Mouse (Mus musculus): ENCODE measurements at regions not wholly inside any gene's neighbourhood (a gene's known extent, or its start where the extent isn't known, plus 50 kb on each side); places are given as distances from the start of the nearest gene placed in this dataset.
"Not testable (repeated sequence)": the region's sequence is repeated elsewhere in the genome, so short reads cannot be mapped to it uniquely, and the experiment has no call there.

GRCm38 (mm10) chr10:108111398-108111797 is 50.6 kb upstream of the Ppp1r12a start:
- no peak for DNase-seq (ENCODE audit: extremely low read depth, insufficient read length, low spot score)

DNA sequence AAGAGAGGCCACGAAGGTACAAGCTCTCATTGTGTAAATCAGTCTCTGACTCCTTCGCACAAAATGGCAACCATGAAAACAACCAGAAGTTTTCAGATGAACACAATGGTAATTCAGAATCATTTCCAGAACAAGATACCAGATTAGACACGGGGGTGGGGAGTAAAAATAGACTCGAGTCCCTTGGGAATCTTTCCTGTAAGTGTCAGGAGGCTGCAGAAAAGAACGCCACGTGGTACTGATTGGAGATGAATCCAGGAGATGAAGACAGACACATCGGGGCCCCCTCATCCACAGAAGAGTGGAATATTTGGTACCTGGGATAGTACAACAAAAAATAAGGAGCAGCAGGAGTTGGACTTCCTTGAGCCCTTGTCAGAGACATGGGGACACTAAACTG is 51.1 kb upstream of the Ppp1r12a start:
- no peak for DNase-seq (ENCODE audit: extremely low read depth, insufficient read length, low spot score)

DNA sequence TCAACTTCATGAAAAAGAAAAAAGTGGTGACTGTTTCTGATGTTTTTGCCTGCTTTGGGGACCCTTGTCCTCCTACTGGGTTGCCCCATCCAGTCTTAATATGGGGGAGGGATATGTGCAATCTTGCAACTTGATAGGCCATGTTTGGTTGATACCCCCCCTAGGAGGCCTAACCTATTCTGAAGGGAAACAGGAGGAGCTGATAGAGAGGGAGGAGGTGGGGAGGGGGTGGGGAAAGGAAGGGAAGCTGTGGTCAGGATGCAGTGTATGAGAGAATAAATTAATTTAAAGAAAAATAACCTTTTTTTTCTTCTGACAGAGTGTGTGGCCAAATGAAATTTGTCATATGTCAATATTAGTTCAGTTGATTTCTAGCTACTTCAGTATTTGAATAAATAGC is 51.8 kb upstream of the Ppp1r12a start:
- DNase-seq (ENCODE audit: extremely low read depth, insufficient read length, low spot score), result no peak

DNA sequence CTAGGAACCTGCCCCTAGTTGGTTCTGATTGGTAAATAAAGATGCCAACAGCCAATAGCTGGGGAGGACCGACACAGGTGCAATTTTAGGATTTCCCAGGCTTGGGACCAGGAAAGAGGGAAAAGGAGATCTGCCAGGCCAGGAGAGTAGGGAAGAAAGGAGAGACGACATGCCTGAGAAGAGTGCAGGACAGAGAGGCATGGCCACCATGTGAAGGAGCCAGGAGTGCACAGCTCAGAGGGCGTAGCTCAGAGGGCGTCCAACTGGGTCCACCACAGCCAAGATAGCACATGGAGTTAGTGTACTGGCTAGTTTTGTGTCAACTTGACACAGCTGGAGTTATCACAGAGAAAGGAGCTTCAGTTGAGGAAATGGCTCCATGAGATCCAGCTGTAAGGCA is 53.5 kb upstream of the Ppp1r12a start:
- DNase-seq (ENCODE audit: extremely low read depth, insufficient read length, low spot score), result not testable (repeated sequence)

DNA sequence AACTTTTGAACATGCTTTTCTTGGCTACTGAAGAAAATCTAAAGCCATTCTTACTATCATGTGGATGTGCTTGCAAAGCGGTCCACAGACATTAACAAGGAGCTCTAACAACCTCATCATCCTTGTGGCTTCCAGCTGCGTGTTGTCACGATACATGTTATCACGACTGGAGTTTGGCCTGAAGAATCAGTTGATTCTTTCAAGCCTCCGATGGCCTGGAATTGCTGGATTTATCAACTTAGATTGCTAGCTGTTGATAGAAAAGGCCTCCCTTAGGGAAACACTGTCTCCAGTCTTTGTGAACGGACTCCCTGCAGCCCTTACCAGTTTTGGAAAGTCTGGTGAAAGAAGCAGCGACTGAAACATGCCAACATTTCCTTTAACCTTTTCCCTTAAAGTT is 60.5 kb upstream of the Ppp1r12a start:
- no peak for DNase-seq (ENCODE audit: extremely low read depth, insufficient read length, low spot score)

GRCm38 (mm10) chr10:108093043-108093442 is 69.0 kb upstream of the Ppp1r12a start:
- no peak for DNase-seq (ENCODE audit: extremely low read depth, insufficient read length, low spot score)

GRCm38 (mm10) chr10:108089375-108089981 is 72.5 kb upstream of the Ppp1r12a start:
- no peak for DNase-seq (ENCODE audit: extremely low read depth, insufficient read length, low spot score)

DNA sequence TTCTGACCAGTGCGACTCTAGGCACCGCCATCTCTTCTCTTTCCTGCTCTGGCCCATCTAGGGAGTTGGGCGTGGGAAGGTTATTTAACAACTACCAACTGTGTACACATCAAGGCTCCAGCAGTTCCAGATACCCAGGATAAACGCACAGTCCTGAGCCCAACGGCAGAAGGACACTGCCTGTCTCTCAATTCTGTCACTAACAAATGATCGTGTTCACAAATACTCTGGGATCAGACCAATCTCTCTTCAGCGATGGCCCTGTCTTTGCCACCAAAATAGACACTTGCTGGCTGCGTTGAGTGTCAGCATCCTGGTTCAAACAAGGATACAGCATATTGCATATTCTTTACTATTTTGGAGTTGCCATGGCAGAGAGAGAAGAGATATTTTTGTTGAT is 73.1 kb upstream of the Ppp1r12a start:
- no peak for DNase-seq (ENCODE audit: extremely low read depth, insufficient read length, low spot score)

DNA sequence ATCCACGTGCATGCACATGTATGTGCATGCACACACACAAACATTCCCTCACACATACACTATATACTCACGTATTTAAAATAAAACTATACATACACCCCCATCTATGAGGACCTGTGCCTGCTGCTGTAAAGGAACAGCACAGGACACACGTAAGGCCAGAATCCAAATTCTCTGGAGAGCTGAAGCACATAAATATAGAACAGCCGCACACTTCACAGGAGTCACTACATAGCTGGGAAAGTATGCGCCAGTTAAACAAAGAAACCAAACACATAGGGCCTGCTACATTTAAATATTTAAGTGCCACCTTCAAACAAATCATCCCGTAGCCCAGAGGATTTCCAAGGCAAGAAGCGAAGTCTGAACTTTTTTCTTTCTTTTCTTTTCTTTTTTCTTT is 73.8 kb upstream of the Ppp1r12a start:
- no peak for DNase-seq (ENCODE audit: extremely low read depth, insufficient read length, low spot score)

DNA sequence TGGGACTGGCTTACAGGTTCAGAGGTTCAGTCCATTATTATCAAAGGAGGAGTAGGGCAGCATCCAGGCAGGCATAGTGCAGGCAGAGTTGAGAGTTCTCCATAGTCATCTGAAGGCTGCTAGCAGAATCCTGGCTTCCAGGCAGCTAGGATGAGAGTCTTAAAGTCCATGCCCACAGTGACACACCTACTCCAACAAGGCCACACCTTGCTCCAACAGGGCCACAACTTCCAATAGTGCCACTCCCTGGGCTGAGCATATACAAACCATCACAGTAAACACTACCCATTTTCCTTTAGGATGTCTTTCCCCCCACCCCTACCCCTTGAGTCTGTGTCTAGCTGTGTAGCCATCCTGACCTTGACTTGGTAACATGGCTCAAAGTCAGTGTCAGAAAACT is 78.8 kb upstream of the Ppp1r12a start:
- no peak for DNase-seq (ENCODE audit: extremely low read depth, insufficient read length, low spot score)

DNA sequence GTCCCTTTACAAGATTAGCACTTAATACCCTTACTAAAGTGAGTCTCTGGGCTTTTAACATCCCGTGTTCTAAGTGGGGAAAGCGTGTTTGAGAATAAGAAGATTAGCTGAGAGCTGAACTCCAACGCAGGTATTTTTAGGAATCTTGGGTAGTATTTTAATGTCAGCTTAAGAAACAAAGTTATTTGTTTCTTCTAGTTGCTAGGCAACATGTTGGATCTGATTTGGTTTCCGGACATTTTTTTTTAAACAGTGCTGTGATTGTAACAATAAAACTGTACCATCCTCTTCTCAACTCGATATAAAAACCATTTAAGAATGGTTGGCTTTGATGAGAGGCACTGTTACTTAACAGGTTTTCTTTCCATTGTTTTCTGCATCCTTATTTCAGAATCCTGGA is 86.8 kb upstream of the Ppp1r12a start:
- no peak for DNase-seq (ENCODE audit: extremely low read depth, insufficient read length, low spot score)

DNA sequence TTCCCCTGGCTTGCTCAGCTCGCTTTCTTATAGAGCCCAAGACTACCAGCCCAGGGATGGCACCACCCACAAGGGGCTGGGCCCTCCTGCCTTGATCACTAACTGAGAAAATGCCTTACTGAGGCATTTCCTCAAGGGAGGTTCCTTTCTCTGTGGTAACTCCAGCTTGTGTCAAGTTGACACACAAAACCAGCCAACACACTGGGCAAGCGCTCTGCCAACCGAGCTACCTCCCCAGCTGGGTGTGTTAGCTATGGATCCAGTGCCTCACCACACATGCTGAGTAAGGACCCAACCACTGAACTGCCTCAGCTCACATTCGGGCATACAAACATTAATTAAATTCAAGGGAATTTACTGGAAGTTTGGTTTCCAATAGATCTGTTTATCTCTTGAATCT is 88.2 kb upstream of the Ppp1r12a start:
- DNase-seq (ENCODE audit: extremely low read depth, insufficient read length, low spot score), result no peak

- no peak for DNase-seq (ENCODE audit: extremely low read depth, insufficient read length, low spot score)
These were observed 89.8 kb upstream of the Ppp1r12a start for GRCm38 (mm10) chr10:108072211-108072610.

GRCm38 (mm10) chr10:108071424-108071823 is 90.6 kb upstream of the Ppp1r12a start:
- no peak for DNase-seq (ENCODE audit: extremely low read depth, insufficient read length, low spot score)

GRCm38 (mm10) chr10:108067723-108068122 is 94.3 kb upstream of the Ppp1r12a start:
- DNase-seq (ENCODE audit: extremely low read depth, insufficient read length, low spot score), result no peak

DNA sequence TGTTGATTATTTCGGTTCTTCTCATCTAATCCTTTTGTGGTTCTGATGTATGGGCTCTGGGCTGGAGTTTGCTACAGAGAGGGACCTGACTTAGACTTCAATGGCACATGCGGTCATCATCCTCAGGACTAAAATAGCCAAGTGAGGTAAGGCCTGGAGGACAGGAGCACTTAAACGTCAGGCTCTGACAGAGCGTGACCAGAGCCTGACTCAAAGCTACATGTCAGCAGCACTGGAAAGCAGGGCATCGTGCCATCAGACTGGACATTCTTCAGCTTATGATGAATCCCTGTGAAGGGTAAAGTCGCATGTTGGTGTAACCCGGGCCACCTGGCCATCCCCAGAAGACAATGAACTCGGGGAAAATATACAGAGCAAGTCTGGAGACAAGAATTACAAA is 95.8 kb upstream of the Ppp1r12a start:
- no peak for DNase-seq (ENCODE audit: extremely low read depth, insufficient read length, low spot score)

DNA sequence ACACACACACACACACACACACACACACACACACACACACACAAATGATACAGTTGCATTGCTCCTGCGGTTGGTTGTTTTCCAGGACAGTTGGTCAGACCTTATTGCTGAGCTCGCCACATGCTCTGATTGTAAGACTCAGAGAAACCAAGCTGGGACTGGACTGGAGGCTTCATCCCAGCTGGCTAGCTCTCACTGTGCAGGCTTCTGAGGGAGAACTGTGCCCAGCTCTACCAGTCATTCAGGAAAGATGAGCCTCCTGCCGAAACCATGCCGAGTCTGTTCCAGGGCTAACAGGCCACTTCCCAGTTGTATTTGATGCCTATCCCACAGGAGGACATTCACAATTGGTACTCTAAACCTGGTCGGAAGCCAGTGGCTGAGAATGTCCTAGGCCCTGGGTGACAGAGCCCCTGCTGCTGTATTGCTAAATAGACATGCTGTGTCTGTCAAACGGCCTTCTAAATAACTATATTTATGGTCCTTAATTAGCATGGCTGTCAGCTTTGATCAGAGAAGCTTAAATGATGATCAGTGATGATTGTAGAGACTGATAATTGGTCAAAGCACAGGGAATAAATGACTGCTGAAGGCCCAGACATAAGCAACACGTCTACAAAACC is 100.1 kb upstream of the Ppp1r12a start:
- no peak for DNase-seq (ENCODE audit: extremely low read depth, insufficient read length, low spot score)

GRCm38 (mm10) chr10:108060554-108060953 is 101.4 kb upstream of the Ppp1r12a start:
- DNase-seq (ENCODE audit: extremely low read depth, insufficient read length, low spot score), result no peak

GRCm38 (mm10) chr10:108051637-108052036 is 110.4 kb upstream of the Ppp1r12a start:
- DNase-seq (ENCODE audit: extremely low read depth, insufficient read length, low spot score), result no peak

DNA sequence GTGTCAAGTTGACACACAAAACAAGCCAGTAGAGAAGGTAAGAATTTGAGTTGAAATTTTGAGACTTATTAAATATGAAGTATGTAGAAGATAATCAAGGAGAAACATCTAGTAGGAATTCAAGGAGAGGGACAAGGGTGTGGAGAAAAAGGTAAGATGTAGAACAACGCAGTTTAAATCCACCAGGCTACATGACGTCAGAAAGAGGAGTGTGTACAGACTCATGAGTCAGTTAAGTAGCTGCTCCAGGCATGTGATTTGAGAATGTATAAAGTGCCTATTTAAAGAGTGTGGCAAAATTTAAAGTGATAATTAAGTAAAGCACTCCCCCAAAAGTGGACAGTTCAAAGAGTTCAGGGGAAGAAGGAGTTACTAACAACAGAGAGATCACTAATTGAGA is 113.6 kb upstream of the Ppp1r12a start:
- no peak for DNase-seq (ENCODE audit: extremely low read depth, insufficient read length, low spot score)

- no peak for DNase-seq (ENCODE audit: extremely low read depth, insufficient read length, low spot score)
These were observed 118.5 kb upstream of the Ppp1r12a start for GRCm38 (mm10) chr10:108043519-108043918.

DNA sequence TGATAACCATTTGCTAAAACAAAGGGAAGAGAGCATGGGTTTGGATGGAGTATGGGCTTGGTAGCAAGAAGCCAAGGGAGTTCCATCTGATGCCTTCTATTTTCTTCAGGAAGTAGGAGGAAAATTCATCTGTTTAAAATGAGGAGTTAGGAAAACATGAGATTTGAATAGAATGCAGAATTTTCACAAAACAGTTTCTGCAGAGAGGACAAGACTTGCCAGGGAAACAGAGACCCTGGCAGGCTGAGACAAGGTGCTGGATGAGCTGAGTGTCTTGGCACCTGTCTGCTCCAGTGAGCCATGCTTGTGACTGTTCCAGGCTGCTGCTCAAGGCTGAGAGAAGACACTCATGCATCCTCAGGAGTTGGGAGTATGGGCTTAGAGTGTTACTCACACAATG is 122.0 kb upstream of the Ppp1r12a start:
- DNase-seq (ENCODE audit: extremely low read depth, insufficient read length, low spot score), result no peak

Data from 3134 (cell line).